Mouse (Mus musculus) spleen, adult 2 months (tissue): ENCODE measurements around the gene Zmiz1.

ENCODE experiments used
- CTCF ChIP-seq: fragments of 200-500 bp; IDR thresholded peaks from 2 replicates; pipeline ENCODE4 v1.5.1; 2011; ENCODE audit warnings: mild to moderate bottlenecking, inconsistent platforms; ENCODE audit not compliant: insufficient read depth, insufficient read length, insufficient replicate concordance; ENCODE audit errors: extremely low read depth
- POLR2A ChIP-seq: fragments of 200-500 bp; IDR thresholded peaks from 2 replicates; pipeline ENCODE4 v1.6.1; 2011; ENCODE audit warnings: low read depth, low read length, inconsistent platforms

GRCm38 (mm10) chr14:25627599-25628255, 168.7 kb downstream of the Zmiz1 start:
- TF ChIP-seq POLR2A, result no peak
- no peak for TF ChIP-seq CTCF
